Mouse (Mus musculus) intestine, postnatal 0 days (tissue): ENCODE results near the gene Nop14. TPM values are rescaled to one million over a fixed set of nuclear protein-coding genes. Genes with fewer than 3 reads are reported as not detected.

Experiments
- ATAC-seq: fragments of 200-750 bp; cut with Nextera tagmentation; 2 replicates; pipeline ENCODE4 v1.8.0; 2017; ENCODE audit warnings: mild to moderate bottlenecking, moderate TSS enrichment, moderate library complexity
- H3K27ac ChIP-seq: fragments of 300-500 bp; sonication (generic); 2 replicates; pipeline ENCODE4 v1.5.1; 2014; ENCODE audit warnings: mild to moderate bottlenecking, low read depth, low read length, moderate library complexity
- H3K27me3 ChIP-seq: fragments of 300-500 bp; sonication (generic); replicated peaks from 2 replicates; pipeline ENCODE4 v1.6.1; 2014; ENCODE audit warnings: low read length, mixed read lengths; ENCODE audit not compliant: control insufficient read depth, insufficient read depth
- H3K36me3 ChIP-seq: fragments of 300-500 bp; sonication (generic); 2 replicates; pipeline ENCODE4 v1.6.1; 2014; ENCODE audit warnings: mild to moderate bottlenecking, moderate library complexity; ENCODE audit not compliant: control insufficient read depth, insufficient read depth
- H3K4me1 ChIP-seq: fragments of 300-500 bp; sonication (generic); replicated peaks from 2 replicates; pipeline ENCODE4 v1.6.1; 2014; ENCODE audit warnings: antibody characterized with exemption, low read length, mixed read lengths; ENCODE audit not compliant: control insufficient read depth, insufficient read depth
- H3K4me2 ChIP-seq: fragments of 300-500 bp; sonication (generic); replicated peaks from 2 replicates; pipeline ENCODE4 v1.6.1; 2014; ENCODE audit warnings: low read depth, mild to moderate bottlenecking, moderate library complexity
- H3K4me3 ChIP-seq: fragments of 300-500 bp; sonication (generic); 2 replicates; pipeline ENCODE4 v1.5.1; 2014; ENCODE audit warnings: low read depth, low read length
- H3K9ac ChIP-seq: fragments of 300-500 bp; sonication (generic); 2 replicates; pipeline ENCODE4 v1.6.1; 2014; ENCODE audit warnings: mild to moderate bottlenecking, low read depth, low read length
- H3K9me3 ChIP-seq: fragments of 300-500 bp; sonication (generic); 2 replicates; pipeline ENCODE4 v1.6.1; 2016; ENCODE audit warnings: mixed run types; ENCODE audit not compliant: control insufficient read depth
- CTCF ChIP-seq: sonication (generic); IDR thresholded peaks from 2 replicates; pipeline ENCODE4 v1.5.1; 2016; ENCODE audit warnings: low read depth, mild to moderate bottlenecking, control low read depth, antibody characterized with exemption, moderate library complexity
- WGBS: fragments of 180-500 bp; shearing (Covaris S2); extraction: QIAGEN DNeasy Blood & Tissue Kit; methylation state at CpG from one replicate; pipeline ENCODE4 v1.1.7; 2014; 5-methylcytosine and 5-hydroxymethylcytosine counted together
- polyA plus RNA-seq: library from polyadenylated mRNA; unstranded; fragments of >200 nt; fragmentation: Nextera tagmentation; extraction: Ambion mirVana; gene quantifications from 2 replicates; pipeline ENCODE4 v1.2.1, GENCODE M21; 2015

Gene Nop14
- polyA plus RNA-seq, 1 experiment from 2014 or later = 12.5 TPM

DNA sequence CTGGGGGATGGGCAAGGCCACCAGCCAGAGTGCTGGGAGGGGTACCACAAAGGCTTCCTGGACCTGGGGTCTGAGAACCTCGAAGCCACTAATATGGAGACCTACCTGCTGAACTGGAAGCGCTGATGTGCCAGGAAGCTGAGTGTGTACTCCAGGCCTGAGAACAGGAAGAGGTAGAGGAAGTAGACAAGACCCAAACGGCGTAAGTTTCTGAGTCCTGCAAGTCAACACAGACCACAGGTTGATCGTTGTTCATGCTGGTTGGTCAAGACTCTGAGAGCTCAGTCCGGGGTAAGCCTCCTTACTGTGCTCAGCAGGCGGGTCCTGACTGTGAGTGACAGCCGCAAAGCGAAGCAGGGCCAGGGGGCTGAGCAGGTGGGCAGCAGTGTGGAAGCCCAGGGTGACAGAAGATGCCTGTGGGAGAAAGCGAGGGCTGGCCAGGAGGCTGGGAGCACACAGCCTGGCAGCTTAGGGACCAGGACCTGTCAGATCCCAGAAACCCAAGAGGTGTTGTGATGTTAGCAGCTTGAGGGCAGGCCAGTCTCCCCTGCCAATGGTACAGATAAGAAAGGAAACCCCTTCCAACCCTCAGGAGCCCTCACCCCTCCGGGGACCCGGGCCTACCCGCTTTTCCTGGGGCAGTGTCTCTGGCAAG is 25.1 kb downstream of the Nop14 start:
- no peak for ATAC-seq
- H3K4me3 ChIP-seq = no peak overlapping the region
- H3K4me1 ChIP-seq = 0 out of 2 replicates have a peak, but pooled peaks cover 3% of the 10 kb centered on the region
- no peak overlapping the region for H3K27ac ChIP-seq
- no peaks in the 10 kb centered on the region for H3K27me3 ChIP-seq
- no peak overlapping the region for H3K9ac ChIP-seq
- peaks cover 61% of the 10 kb centered on the region for H3K36me3 ChIP-seq
- 85% methylated on average over 13 of the region's 13 CpGs for WGBS
- H3K4me2 ChIP-seq = no peak overlapping the region
- no peak for TF ChIP-seq CTCF
- H3K9me3 ChIP-seq = no peaks in the 10 kb centered on the region

DNA sequence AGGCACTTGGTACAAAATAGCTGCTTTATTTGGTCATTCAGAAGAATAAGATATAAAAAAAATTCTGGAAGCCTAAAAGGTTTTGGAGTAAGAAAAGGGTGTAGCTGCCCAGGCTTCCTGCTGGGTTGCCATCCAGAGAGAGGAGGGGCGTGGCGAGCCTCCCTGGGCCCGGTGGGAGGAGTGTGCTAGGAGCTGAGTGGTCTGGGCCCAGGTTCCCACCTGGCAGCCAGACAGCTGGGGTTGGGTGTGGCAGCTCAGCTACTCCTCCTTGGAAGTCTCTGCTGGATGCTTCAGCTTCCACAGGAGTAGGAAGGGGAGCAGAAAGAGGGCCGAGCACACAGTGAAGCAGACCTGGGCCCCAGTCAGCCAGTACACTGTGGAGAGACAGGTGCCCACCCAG is 26.3 kb downstream of the Nop14 start:
- H3K9me3 ChIP-seq = no peaks in the 10 kb centered on the region
- 58% methylated on average over 4 of the region's 4 CpGs for WGBS
- H3K27me3 ChIP-seq = no peaks in the 10 kb centered on the region
- no peak for ATAC-seq
- no peak overlapping the region; the same call in 1 of the 2 replicates for H3K27ac ChIP-seq
- H3K4me2 ChIP-seq = no peak overlapping the region
- 0 out of 2 replicates have a peak, but pooled peaks cover 3% of the 10 kb centered on the region for H3K4me1 ChIP-seq
- peaks cover 63% of the 10 kb centered on the region for H3K36me3 ChIP-seq
- no peak for TF ChIP-seq CTCF
- H3K4me3 ChIP-seq = no peak overlapping the region
- no peak overlapping the region for H3K9ac ChIP-seq

DNA sequence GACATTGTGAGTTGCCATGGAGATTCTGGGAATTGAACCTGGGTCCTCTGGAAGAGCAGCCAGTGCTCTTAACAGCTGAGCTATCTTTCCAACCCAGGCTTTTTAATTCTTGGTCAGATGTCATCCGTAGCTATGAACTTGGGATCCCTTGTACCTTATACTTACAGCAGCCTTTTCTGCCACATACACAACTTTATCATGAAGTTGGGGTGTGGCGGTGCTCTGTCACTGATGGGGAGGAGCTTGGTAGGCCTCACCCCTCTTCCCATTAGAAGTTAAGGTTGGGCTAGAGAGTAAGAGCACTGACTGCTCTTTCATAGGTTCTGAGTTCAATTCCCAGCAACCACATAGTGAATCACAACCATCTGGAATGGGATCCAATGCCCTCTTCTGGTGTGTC is 27.0 kb downstream of the Nop14 start:
- Histone ChIP-seq H3K27me3 (no peaks in the 10 kb centered on the region), H3K36me3 (peaks cover 65% of the 10 kb centered on the region), H3K27ac (no peak overlapping the region), H3K4me2 (no peak overlapping the region), H3K9ac (no peak overlapping the region), H3K9me3 (no peaks in the 10 kb centered on the region), H3K4me3 (no peak overlapping the region), H3K4me1 (0 out of 2 replicates have a peak, but pooled peaks cover 3% of the 10 kb centered on the region)
- no peak for TF ChIP-seq CTCF
- no peak for ATAC-seq
- 91% methylated on average over 2 of the region's 2 CpGs for WGBS

DNA sequence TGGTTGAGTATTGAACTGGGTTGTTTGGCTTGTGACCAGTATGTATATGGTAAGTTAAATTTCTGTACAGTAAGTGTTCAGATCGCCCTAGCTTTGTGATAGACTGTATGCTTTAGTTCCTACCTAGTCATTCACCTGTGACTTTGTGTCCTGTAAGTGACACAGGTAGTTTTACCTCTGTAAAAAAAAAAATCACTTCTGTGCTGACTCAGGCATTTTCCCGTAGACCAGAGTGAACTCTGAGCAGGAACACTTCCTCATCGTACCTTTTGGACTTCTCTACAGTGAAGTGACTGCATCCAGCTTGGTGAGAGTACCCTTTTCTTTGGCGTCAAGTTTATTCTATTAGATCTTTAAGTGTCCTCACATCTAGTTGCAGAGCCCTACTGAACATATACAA is 50.0 kb downstream of the Nop14 start:
- H3K4me1 ChIP-seq = no peaks in the 10 kb centered on the region
- no peaks in the 10 kb centered on the region for H3K27me3 ChIP-seq
- TF ChIP-seq CTCF = no peak
- H3K4me2 ChIP-seq = no peak overlapping the region
- WGBS = 68% methylated on average over 4 of the region's 4 CpGs
- ATAC-seq = no peak
- no peaks in the 10 kb centered on the region for H3K9me3 ChIP-seq
- peaks cover 66% of the 10 kb centered on the region for H3K36me3 ChIP-seq
- no peak overlapping the region for H3K27ac ChIP-seq
- no peak overlapping the region for H3K4me3 ChIP-seq
- H3K9ac ChIP-seq = no peak overlapping the region

DNA sequence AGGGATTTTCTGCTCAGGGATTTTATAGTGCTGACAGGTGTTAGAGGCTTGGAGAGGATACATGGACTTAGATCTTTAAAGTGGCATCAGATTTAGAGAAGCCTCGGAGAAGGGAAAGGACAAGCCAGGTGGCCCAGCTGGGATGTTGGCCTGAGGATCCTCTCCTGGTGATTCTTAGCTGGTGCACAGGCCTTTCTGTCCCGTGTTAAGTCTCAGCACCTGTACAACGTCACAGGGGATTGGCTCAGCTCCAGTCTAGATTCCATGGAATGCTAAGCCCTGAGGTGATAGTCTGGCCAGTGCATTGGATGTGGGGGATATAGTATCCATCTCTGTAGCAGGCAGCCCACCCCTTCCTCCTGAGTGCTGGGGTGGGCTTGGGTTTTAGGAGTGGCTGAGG is 51.7 kb downstream of the Nop14 start:
- Histone ChIP-seq H3K9ac (no peak overlapping the region), H3K4me3 (no peak overlapping the region), H3K4me1 (no peaks in the 10 kb centered on the region), H3K4me2 (no peak overlapping the region), H3K27ac (no peak overlapping the region), H3K9me3 (no peaks in the 10 kb centered on the region), H3K27me3 (no peaks in the 10 kb centered on the region), H3K36me3 (peaks cover 60% of the 10 kb centered on the region)
- ATAC-seq = no peak
- no peak for TF ChIP-seq CTCF
- 72% methylated on average over 3 of the region's 3 CpGs for WGBS

DNA sequence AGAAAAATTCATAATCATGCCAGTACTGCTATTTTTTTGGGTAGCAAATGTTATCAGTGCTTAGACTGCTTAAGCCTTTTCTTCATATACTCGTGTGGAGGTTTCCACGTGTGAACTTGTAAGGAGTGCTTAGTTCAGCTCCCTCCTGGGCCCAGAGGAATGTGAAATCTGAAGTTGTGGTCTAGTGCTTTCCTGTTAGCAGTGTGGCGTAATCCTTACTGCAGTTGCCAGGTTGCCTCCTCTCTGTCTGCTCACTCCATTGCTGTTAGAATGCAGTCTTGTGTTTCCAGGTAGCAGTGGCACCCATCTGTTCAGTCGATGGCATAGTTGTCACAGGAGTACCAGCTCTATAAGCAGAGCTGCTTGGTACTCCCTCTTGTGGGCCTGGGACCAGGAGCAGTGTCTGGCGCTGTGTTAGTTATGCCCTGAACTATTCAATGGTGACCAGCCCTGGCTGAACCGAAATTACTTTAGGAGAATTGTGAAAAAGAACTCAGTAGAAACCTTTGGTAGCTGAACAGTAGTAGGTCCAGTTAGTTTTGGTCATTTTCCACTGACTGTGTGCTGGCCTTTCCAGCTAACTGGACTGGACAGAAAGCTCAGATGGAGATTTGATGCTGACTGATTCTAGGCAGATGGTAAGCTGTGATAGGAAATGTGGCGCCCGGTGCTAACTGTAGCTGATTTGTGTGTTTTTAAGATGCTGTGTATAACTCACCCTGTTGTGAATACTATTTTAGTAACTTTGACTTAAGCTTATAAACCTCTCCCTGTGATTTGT is 52.7 kb downstream of the Nop14 start:
- TF ChIP-seq CTCF = peak; percentile 24; the same call in 1 of the 2 replicates
- Histone ChIP-seq H3K9ac (no peak overlapping the region), H3K9me3 (no peaks in the 10 kb centered on the region), H3K4me1 (no peaks in the 10 kb centered on the region), H3K27me3 (no peaks in the 10 kb centered on the region), H3K36me3 (peaks cover 60% of the 10 kb centered on the region), H3K27ac (no peak overlapping the region), H3K4me2 (no peak overlapping the region), H3K4me3 (no peak overlapping the region)
- ATAC-seq = no peak
- 89% methylated on average over 8 of the region's 8 CpGs for WGBS
